Mouse (Mus musculus): Measurements from ENCODE around the gene Cab39. TPM values are rescaled to one million over a fixed set of nuclear protein-coding genes. Genes with fewer than 3 reads are reported as not detected.

The Cab39 gene
- polyA plus RNA-seq, 1 experiment from 2014 or later: 41.4 TPM

DNA sequence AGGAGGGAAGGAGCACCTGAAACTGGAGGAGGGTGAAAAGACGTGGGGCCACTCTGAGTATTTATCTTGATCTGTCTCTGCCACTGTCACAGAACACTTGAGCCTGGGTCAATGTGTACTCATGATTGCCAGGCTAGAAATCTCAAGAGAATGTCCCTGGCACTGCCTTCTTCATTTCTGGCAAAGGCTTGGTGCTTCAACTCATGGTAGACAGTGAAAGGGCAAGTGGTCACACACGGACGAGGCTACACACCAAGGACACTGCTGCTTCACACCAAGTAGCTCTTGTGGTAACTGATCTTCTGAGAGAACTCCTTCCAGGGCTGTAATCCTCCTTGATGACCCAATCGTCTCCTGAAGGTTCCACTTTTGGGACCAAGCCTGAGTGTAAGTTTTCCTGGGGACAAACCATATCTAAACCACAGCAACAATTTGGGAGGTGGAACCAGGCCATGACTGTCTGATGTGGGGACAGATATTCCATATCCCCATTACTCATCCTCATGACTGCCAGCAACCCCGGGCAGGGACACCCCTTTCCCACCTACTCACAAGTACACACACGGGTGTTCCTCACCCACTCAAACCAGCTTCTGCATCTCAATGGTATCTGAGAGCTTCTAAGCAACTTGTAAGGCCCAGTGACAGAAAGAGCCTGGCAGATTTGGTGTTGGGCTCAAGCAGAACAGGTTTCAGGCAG, 35.6 kb upstream of the Cab39 start:
- Histone ChIP-seq H3K36me3 (ENCODE audit: control insufficient read depth, insufficient read depth, low read length) (no peaks in the 10 kb centered on the region), H3K4me3 (ENCODE audit: control insufficient read depth in 1 of 2, insufficient read depth in 1 of 2, low read depth in 1 of 2, low read length in 2 of 2) (no peak overlapping the region), H3K27ac (replicated peaks in 1 of 2; ENCODE audit: control insufficient read depth in 1 of 2, insufficient read depth in 1 of 2, low read depth in 2 of 2, low read length in 2 of 2) (no peak overlapping the region), H3K4me1 (ENCODE audit: control insufficient read depth in 2 of 2, insufficient read depth in 2 of 2, low read length in 2 of 2) (peaks cover 7 to 11% of the 10 kb centered on the region in 2 experiments), H3K4me2 (ENCODE audit: low read length) (peak overlapping the region; percentile 55), H3K27me3 (ENCODE audit: control insufficient read depth, insufficient read depth, low read length) (no peaks in the 10 kb centered on the region), H3K9ac (ENCODE audit: low read length) (no peak overlapping the region), H3K9me3 (ENCODE audit: control insufficient read depth, low read length) (no peaks in the 10 kb centered on the region)
- no peak for ATAC-seq (ENCODE audit: insufficient number of reproducible peaks, insufficient read depth, low FRiP score, low read depth)
- WGBS: 76% methylated on average over 6 of the region's 6 CpGs

DNA sequence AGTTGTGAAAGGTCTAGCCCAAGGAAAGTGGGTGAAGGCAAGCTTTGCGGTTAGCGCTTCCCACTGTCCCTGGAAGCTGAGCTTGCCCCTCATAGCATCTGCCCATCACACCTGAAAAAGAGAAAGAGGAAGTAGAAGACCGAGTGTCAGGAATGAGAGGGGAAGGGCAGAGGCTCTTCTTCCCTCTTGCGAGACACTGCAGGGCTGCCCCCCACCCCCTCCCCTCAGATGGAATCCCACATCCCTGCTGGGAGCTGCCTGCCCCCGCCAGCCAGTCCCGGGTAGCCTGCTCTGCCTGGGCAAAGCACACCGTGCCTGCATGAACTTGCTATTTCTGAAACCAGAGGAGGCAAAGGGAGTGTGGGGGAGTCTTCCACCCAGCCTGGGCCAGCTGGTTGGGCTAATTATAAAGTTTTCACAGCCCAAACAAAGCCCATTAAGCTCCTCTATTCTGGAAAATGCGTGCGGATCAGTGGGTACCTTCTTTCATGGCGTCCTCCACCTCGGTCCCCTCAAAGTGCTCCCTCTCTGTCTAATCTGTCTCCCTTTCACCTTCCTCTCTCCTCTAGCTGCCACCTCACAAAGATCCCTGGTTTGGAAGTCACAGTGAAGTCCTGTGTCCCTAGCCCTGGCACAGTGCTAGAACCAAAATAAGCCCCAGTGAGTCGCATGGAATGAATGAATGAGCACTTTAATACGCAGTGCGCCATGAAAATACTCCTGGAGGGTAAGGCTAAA, 34.8 kb upstream of the Cab39 start:
- Histone ChIP-seq H3K4me2 (ENCODE audit: low read length) (peak overlapping the region; percentile 55), H3K9ac (ENCODE audit: low read length) (peak overlapping the region; percentile 2; the same call in 1 of the 2 replicates), H3K4me3 (ENCODE audit: control insufficient read depth in 1 of 2, insufficient read depth in 1 of 2, low read depth in 1 of 2, low read length in 2 of 2) (no peak overlapping the region), H3K4me1 (ENCODE audit: control insufficient read depth in 2 of 2, insufficient read depth in 2 of 2, low read length in 2 of 2) (peaks cover 7 to 11% of the 10 kb centered on the region in 2 experiments), H3K9me3 (ENCODE audit: control insufficient read depth, low read length) (no peaks in the 10 kb centered on the region), H3K36me3 (ENCODE audit: control insufficient read depth, insufficient read depth, low read length) (no peaks in the 10 kb centered on the region), H3K27ac (replicated peaks in 1 of 2; ENCODE audit: control insufficient read depth in 1 of 2, insufficient read depth in 1 of 2, low read depth in 2 of 2, low read length in 2 of 2) (peak overlapping the region; percentile 20 to 31; a peak in 2 of 4 replicates), H3K27me3 (ENCODE audit: control insufficient read depth, insufficient read depth, low read length) (no peaks in the 10 kb centered on the region)
- WGBS: 21% methylated on average over 14 of the region's 14 CpGs
- ATAC-seq (ENCODE audit: insufficient number of reproducible peaks, insufficient read depth, low FRiP score, low read depth): no peak

DNA sequence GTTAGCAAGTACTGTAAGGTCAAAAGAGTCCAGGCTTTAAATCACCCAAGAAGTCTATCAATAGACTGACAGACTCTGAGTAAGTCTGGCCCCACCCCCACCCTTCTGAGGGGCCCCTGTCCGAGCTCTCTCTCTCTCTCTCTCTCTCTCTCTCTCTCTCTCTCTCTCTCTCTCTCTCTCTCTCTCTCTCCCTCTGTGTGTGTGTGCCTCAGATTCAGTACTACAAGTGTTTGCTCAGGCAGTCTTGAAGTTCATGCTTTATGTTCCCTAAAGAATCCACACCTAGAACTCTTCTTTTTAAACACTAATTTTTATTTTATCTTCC, 34.3 kb upstream of the Cab39 start:
- ATAC-seq (ENCODE audit: insufficient number of reproducible peaks, insufficient read depth, low FRiP score, low read depth): no peak
- H3K4me2 ChIP-seq (ENCODE audit: low read length): peak overlapping the region; percentile 55

DNA sequence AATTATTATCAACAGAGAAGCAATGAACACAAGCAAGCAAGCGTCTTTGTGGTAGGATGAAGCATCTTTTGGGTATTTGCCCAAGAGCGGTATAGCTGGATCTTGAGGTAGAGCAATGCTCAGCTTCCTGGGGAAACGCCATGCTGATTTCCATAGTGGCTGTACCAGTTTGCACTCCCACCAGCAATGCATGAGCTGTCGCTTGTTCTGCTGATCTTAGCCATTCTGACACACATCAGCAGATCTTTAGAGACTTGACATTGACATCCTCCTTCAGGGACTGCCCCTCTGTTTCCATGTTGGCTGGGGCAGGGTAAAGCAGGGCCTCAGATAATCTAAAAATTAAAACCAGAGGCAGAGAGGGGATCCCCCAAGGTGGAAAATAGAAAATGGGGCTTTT, 31.6 kb upstream of the Cab39 start:
- Histone ChIP-seq H3K9ac (ENCODE audit: low read length) (no peak overlapping the region), H3K27ac (replicated peaks in 1 of 2; ENCODE audit: control insufficient read depth in 1 of 2, insufficient read depth in 1 of 2, low read depth in 2 of 2, low read length in 2 of 2) (no peak overlapping the region), H3K27me3 (ENCODE audit: control insufficient read depth, insufficient read depth, low read length) (no peaks in the 10 kb centered on the region), H3K4me3 (ENCODE audit: control insufficient read depth in 1 of 2, insufficient read depth in 1 of 2, low read depth in 1 of 2, low read length in 2 of 2) (no peak overlapping the region), H3K4me1 (ENCODE audit: control insufficient read depth in 2 of 2, insufficient read depth in 2 of 2, low read length in 2 of 2) (peaks cover 7 to 11% of the 10 kb centered on the region in 2 experiments), H3K4me2 (ENCODE audit: low read length) (no peak overlapping the region), H3K36me3 (ENCODE audit: control insufficient read depth, insufficient read depth, low read length) (no peaks in the 10 kb centered on the region), H3K9me3 (ENCODE audit: control insufficient read depth, low read length) (no peaks in the 10 kb centered on the region)
- ATAC-seq (ENCODE audit: insufficient number of reproducible peaks, insufficient read depth, low FRiP score, low read depth): no peak
- 71% methylated on average over 4 of the region's 4 CpGs for WGBS

More for the DNA sequence above, 34.3 kb upstream of the Cab39 start:
- Histone ChIP-seq H3K27ac (replicated peaks in 1 of 2; ENCODE audit: control insufficient read depth in 1 of 2, insufficient read depth in 1 of 2, low read depth in 2 of 2, low read length in 2 of 2) (peak overlapping the region; percentile 20 to 31; a peak in 2 of 4 replicates), H3K4me3 (ENCODE audit: control insufficient read depth in 1 of 2, insufficient read depth in 1 of 2, low read depth in 1 of 2, low read length in 2 of 2) (no peak overlapping the region), H3K27me3 (ENCODE audit: control insufficient read depth, insufficient read depth, low read length) (no peaks in the 10 kb centered on the region), H3K9me3 (ENCODE audit: control insufficient read depth, low read length) (no peaks in the 10 kb centered on the region), H3K36me3 (ENCODE audit: control insufficient read depth, insufficient read depth, low read length) (no peaks in the 10 kb centered on the region), H3K9ac (ENCODE audit: low read length) (no peak overlapping the region), H3K4me1 (ENCODE audit: control insufficient read depth in 2 of 2, insufficient read depth in 2 of 2, low read length in 2 of 2) (peaks cover 7 to 11% of the 10 kb centered on the region in 2 experiments)
- 10% methylated on average over 1 of the region's 1 CpGs for WGBS

DNA sequence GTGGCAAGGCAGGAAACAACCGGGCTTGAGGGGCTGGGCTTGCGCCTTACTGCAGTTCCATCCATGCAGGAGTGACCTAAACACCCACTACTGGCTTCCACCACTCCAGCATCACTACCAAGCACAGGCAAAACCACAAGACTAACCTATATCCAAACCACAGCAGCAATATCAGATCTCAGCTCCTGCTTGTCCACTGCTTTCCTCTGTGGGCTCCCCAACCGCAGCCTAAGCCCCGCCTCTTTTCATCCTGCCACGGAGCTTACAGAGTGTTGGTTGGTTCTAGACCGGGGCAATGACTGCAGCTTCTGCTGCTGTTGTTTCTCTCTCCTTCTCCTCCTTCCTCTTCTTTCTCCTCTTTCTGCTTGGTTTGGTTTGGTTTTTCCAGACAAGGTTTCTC, 29.9 kb upstream of the Cab39 start:
- no peak overlapping the region for H3K27ac ChIP-seq (replicated peaks in 1 of 2; ENCODE audit: control insufficient read depth in 1 of 2, insufficient read depth in 1 of 2, low read depth in 2 of 2, low read length in 2 of 2)
- H3K36me3 ChIP-seq (ENCODE audit: control insufficient read depth, insufficient read depth, low read length): no peaks in the 10 kb centered on the region
- H3K9ac ChIP-seq (ENCODE audit: low read length): no peak overlapping the region
- H3K4me3 ChIP-seq (ENCODE audit: control insufficient read depth in 1 of 2, insufficient read depth in 1 of 2, low read depth in 1 of 2, low read length in 2 of 2): no peak overlapping the region
- no peaks in the 10 kb centered on the region for H3K9me3 ChIP-seq (ENCODE audit: control insufficient read depth, low read length)
- ATAC-seq (ENCODE audit: insufficient number of reproducible peaks, insufficient read depth, low FRiP score, low read depth): no peak
- 79% methylated on average over 6 of the region's 6 CpGs for WGBS
- peaks cover 4 to 6% of the 10 kb centered on the region in 2 experiments for H3K4me1 ChIP-seq (ENCODE audit: control insufficient read depth in 2 of 2, insufficient read depth in 2 of 2, low read length in 2 of 2)
- H3K4me2 ChIP-seq (ENCODE audit: low read length): no peak overlapping the region
- no peaks in the 10 kb centered on the region for H3K27me3 ChIP-seq (ENCODE audit: control insufficient read depth, insufficient read depth, low read length)

DNA sequence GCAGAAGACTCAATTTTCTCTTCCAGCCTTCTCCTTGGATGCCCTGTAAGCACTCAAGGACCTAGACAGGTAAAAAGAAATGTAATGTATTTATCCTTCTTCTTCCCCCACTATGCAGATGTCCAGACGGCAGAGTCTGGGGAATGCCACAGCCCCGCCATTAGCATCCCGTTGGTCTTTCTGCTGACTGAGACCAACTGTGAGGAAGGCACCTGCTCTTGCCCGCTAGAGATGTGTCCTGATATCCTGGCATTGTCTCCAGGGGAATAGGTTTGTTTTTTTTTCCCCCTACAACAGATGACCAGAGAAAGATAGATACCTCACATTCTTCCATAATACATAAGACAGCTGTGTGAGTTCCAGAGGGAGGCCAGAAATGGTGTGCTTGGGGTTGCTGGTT, 28.9 kb upstream of the Cab39 start:
- Histone ChIP-seq H3K4me3 (ENCODE audit: control insufficient read depth in 1 of 2, insufficient read depth in 1 of 2, low read depth in 1 of 2, low read length in 2 of 2) (no peak overlapping the region), H3K9ac (ENCODE audit: low read length) (no peak overlapping the region), H3K27ac (replicated peaks in 1 of 2; ENCODE audit: control insufficient read depth in 1 of 2, insufficient read depth in 1 of 2, low read depth in 2 of 2, low read length in 2 of 2) (no peak overlapping the region), H3K4me1 (ENCODE audit: control insufficient read depth in 2 of 2, insufficient read depth in 2 of 2, low read length in 2 of 2) (no peaks in the 10 kb centered on the region), H3K27me3 (ENCODE audit: control insufficient read depth, insufficient read depth, low read length) (no peaks in the 10 kb centered on the region), H3K9me3 (ENCODE audit: control insufficient read depth, low read length) (no peaks in the 10 kb centered on the region), H3K36me3 (ENCODE audit: control insufficient read depth, insufficient read depth, low read length) (no peaks in the 10 kb centered on the region), H3K4me2 (ENCODE audit: low read length) (no peak overlapping the region)
- WGBS: 64% methylated on average over 4 of the region's 4 CpGs
- no peak for ATAC-seq (ENCODE audit: insufficient number of reproducible peaks, insufficient read depth, low FRiP score, low read depth)

DNA sequence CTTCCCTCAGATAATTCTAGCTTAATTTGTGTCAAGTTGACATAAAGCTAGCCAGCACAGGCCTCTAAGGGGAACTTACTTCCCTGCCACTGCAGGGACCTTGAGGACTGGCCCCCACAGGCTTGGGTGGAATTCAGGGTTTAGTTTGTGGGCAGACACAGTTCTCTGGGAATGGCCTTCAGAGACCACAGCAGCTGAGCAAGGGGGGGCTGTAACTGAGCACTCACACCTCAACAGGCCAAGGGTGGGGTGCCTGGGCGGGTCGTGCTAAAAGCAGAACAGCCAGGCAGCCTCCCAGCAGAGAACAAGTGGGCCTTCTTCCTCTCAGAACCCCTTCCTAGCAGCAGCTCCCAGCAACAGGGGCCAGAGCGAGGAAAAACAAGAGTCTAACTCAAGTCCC, 27.1 kb upstream of the Cab39 start:
- Histone ChIP-seq H3K9me3 (ENCODE audit: control insufficient read depth, low read length) (no peaks in the 10 kb centered on the region), H3K4me2 (ENCODE audit: low read length) (no peak overlapping the region), H3K9ac (ENCODE audit: low read length) (no peak overlapping the region), H3K27me3 (ENCODE audit: control insufficient read depth, insufficient read depth, low read length) (no peaks in the 10 kb centered on the region), H3K4me1 (ENCODE audit: control insufficient read depth in 2 of 2, insufficient read depth in 2 of 2, low read length in 2 of 2) (no peaks in the 10 kb centered on the region), H3K4me3 (ENCODE audit: control insufficient read depth in 1 of 2, insufficient read depth in 1 of 2, low read depth in 1 of 2, low read length in 2 of 2) (no peak overlapping the region), H3K36me3 (ENCODE audit: control insufficient read depth, insufficient read depth, low read length) (no peaks in the 10 kb centered on the region), H3K27ac (replicated peaks in 1 of 2; ENCODE audit: control insufficient read depth in 1 of 2, insufficient read depth in 1 of 2, low read depth in 2 of 2, low read length in 2 of 2) (no peak overlapping the region)
- no peak for ATAC-seq (ENCODE audit: insufficient number of reproducible peaks, insufficient read depth, low FRiP score, low read depth)
- 80% methylated on average over 3 of the region's 3 CpGs for WGBS
